Mouse (Mus musculus): ENCODE data around the gene Dcaf5. TPM values are rescaled to one million over a fixed set of nuclear protein-coding genes. Genes with fewer than 3 reads are reported as not detected.

Dcaf5 gene
- polyA plus RNA-seq, 1 experiment from 2014 or later, result 5.4 TPM

GRCm38 (mm10) chr12:80377604-80378003, 58.8 kb downstream of the Dcaf5 start:
- Histone ChIP-seq H3K9me3 (ENCODE audit: control insufficient read depth, low read length) (no peaks in the 10 kb centered on the region), H3K4me2 (replicated peaks; ENCODE audit: low read depth) (no peak overlapping the region), H3K4me1 (replicated peaks; ENCODE audit: control insufficient read depth, insufficient read depth) (no peaks in the 10 kb centered on the region), H3K27ac (replicated peaks) (no peak overlapping the region), H3K27me3 (ENCODE audit: control insufficient read depth, insufficient read depth, low read length) (no peaks in the 10 kb centered on the region), H3K9ac (ENCODE audit: low read length) (no peak overlapping the region), H3K36me3 (ENCODE audit: control insufficient read depth, insufficient read depth, low read length) (peaks cover 4% of the 10 kb centered on the region; the same call in 1 of the 2 replicates), H3K4me3 (ENCODE audit: low read depth, low read length) (no peak overlapping the region)
- no peak for DNase-seq (ENCODE audit: low spot score)
- TF ChIP-seq CTCF (IDR thresholded peaks at IDR 0.05; ENCODE audit: low read depth) (peak; percentile 86), EP300 (optimal IDR thresholded peaks at IDR 0.05) (no peak)
- WGBS, result 17% methylated on average over 1 of the region's 1 CpGs
- 0 out of 2 replicates have a peak, but pooled peaks have one; percentile 49 for ATAC-seq (ENCODE audit: low FRiP score, low TSS enrichment)

- TF ChIP-seq EP300 (optimal IDR thresholded peaks at IDR 0.05) (no peak), CTCF (IDR thresholded peaks at IDR 0.05; ENCODE audit: low read depth) (no peak)
- Histone ChIP-seq H3K27ac (replicated peaks) (no peak overlapping the region), H3K27me3 (ENCODE audit: control insufficient read depth, insufficient read depth, low read length) (no peaks in the 10 kb centered on the region), H3K9ac (ENCODE audit: low read length) (no peak overlapping the region), H3K36me3 (ENCODE audit: control insufficient read depth, insufficient read depth, low read length) (peaks cover 4% of the 10 kb centered on the region; the same call in 1 of the 2 replicates), H3K4me3 (ENCODE audit: low read depth, low read length) (no peak overlapping the region), H3K9me3 (ENCODE audit: control insufficient read depth, low read length) (no peaks in the 10 kb centered on the region), H3K4me1 (replicated peaks; ENCODE audit: control insufficient read depth, insufficient read depth) (no peaks in the 10 kb centered on the region), H3K4me2 (replicated peaks; ENCODE audit: low read depth) (no peak overlapping the region)
- 88% methylated on average over 4 of the region's 4 CpGs for WGBS
- no peak for ATAC-seq (ENCODE audit: low FRiP score, low TSS enrichment)
- no peak for DNase-seq (ENCODE audit: low spot score)
Observed at GRCm38 (mm10) chr12:80375721-80376120, 60.7 kb downstream of the Dcaf5 start.

- no peak overlapping the region for H3K4me2 ChIP-seq (replicated peaks; ENCODE audit: low read depth)
- no peak overlapping the region for H3K4me3 ChIP-seq (ENCODE audit: low read depth, low read length)
- ATAC-seq (ENCODE audit: low FRiP score, low TSS enrichment), result no peak
- no peaks in the 10 kb centered on the region for H3K27me3 ChIP-seq (ENCODE audit: control insufficient read depth, insufficient read depth, low read length)
- DNase-seq (ENCODE audit: low spot score), result no peak
- H3K9me3 ChIP-seq (ENCODE audit: control insufficient read depth, low read length), result no peaks in the 10 kb centered on the region
- peaks cover 4% of the 10 kb centered on the region; the same call in 1 of the 2 replicates for H3K36me3 ChIP-seq (ENCODE audit: control insufficient read depth, insufficient read depth, low read length)
- no peak overlapping the region for H3K27ac ChIP-seq (replicated peaks)
- no peaks in the 10 kb centered on the region for H3K4me1 ChIP-seq (replicated peaks; ENCODE audit: control insufficient read depth, insufficient read depth)
- H3K9ac ChIP-seq (ENCODE audit: low read length), result no peak overlapping the region
- TF ChIP-seq EP300 (optimal IDR thresholded peaks at IDR 0.05), result no peak
- WGBS, result 93% methylated on average over 2 of the region's 2 CpGs
Observed at GRCm38 (mm10) chr12:80374736-80375135, 61.7 kb downstream of the Dcaf5 start.

DNA sequence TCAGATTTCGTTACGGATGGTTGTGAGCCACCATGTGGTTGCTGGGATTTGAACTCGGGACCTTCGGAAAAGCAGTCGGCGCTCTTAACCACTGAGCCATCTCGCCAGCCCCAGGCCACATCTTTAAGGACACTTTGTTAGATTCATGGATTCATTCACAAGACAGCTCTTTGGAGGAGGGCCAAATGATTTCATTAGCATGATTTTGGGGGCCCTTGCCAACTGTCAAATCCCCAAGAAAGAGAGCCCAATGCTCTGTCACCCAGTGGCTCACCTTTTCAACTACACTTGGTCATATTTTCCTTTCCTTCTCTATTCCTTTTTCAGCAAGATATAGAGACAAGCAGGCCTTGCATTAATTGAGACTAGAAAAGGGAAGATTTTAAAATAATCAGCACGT, 63.5 kb downstream of the Dcaf5 start:
- Histone ChIP-seq H3K27ac (replicated peaks) (no peak overlapping the region), H3K27me3 (ENCODE audit: control insufficient read depth, insufficient read depth, low read length) (no peaks in the 10 kb centered on the region), H3K4me2 (replicated peaks; ENCODE audit: low read depth) (no peak overlapping the region), H3K9me3 (ENCODE audit: control insufficient read depth, low read length) (no peaks in the 10 kb centered on the region), H3K36me3 (ENCODE audit: control insufficient read depth, insufficient read depth, low read length) (peaks cover 4% of the 10 kb centered on the region; the same call in 1 of the 2 replicates), H3K4me3 (ENCODE audit: low read depth, low read length) (no peak overlapping the region), H3K9ac (ENCODE audit: low read length) (no peak overlapping the region), H3K4me1 (replicated peaks; ENCODE audit: control insufficient read depth, insufficient read depth) (no peaks in the 10 kb centered on the region)
- TF ChIP-seq CTCF (IDR thresholded peaks at IDR 0.05; ENCODE audit: low read depth), result no peak
- TF ChIP-seq EP300 (optimal IDR thresholded peaks at IDR 0.05), result no peak
- ATAC-seq (ENCODE audit: low FRiP score, low TSS enrichment), result no peak
- WGBS, result 84% methylated on average over 5 of the region's 8 CpGs
- DNase-seq (ENCODE audit: low spot score), result no peak

DNA sequence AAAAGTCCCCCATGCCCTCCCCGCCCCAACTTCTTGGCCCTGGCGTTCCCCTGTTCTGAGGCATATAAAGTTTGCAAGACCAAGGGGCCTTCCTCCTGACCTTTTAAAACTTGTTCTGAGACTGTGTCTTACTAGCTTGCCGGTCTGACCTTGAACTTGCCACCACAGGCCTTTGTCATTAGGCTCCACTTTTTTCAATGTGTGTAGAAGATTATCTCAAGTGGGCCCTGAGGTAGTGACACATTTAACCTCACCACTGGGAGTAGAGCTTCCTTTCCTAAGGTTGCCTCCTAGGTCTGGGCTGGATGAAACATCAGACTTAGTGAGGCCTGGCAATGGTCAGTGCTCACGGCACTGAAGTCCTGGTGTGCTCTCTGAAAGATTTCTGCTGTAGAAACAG, 69.2 kb downstream of the Dcaf5 start:
- WGBS, result 86% methylated on average over 4 of the region's 4 CpGs
- TF ChIP-seq CTCF (IDR thresholded peaks at IDR 0.05; ENCODE audit: low read depth) (no peak), EP300 (optimal IDR thresholded peaks at IDR 0.05) (no peak)
- H3K4me3 ChIP-seq (ENCODE audit: low read depth, low read length), result no peak overlapping the region
- peaks cover 3% of the 10 kb centered on the region; the same call in 1 of the 2 replicates for H3K36me3 ChIP-seq (ENCODE audit: control insufficient read depth, insufficient read depth, low read length)
- H3K4me2 ChIP-seq (replicated peaks; ENCODE audit: low read depth), result no peak overlapping the region
- no peak for DNase-seq (ENCODE audit: low spot score)
- peaks cover 8% of the 10 kb centered on the region; the same call in 1 of the 2 replicates for H3K4me1 ChIP-seq (replicated peaks; ENCODE audit: control insufficient read depth, insufficient read depth)
- no peak overlapping the region for H3K9ac ChIP-seq (ENCODE audit: low read length)
- no peaks in the 10 kb centered on the region for H3K9me3 ChIP-seq (ENCODE audit: control insufficient read depth, low read length)
- no peaks in the 10 kb centered on the region for H3K27me3 ChIP-seq (ENCODE audit: control insufficient read depth, insufficient read depth, low read length)
- ATAC-seq (ENCODE audit: low FRiP score, low TSS enrichment), result no peak
- H3K27ac ChIP-seq (replicated peaks), result no peak overlapping the region

DNA sequence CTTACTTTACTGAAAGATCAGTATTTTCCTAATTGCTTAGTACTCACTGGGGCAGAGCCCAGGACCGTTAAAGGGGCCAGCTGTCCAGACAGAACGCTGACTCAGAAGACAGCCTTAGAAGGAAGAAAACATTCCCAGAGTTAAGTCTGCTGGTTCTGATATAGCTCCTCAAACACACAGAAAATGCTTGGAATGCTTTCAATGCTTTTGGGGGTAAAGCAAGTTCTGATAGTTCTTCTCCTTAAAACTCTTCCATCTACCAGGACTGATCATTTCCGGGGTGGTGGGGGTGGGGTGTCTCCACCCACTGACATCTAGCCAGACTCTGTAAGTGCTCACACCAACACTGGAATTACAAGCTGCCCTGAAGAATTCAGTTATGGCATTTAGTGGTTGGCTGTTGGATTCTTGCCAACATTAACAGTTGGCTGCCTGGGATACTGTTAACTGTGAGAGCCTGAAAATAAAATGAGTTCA, 70.4 kb downstream of the Dcaf5 start:
- no peaks in the 10 kb centered on the region for H3K9me3 ChIP-seq (ENCODE audit: control insufficient read depth, low read length)
- ATAC-seq (ENCODE audit: low FRiP score, low TSS enrichment) (peak; percentile 71), DNase-seq (ENCODE audit: low spot score) (peak; percentile 54)
- no peak for TF ChIP-seq EP300 (optimal IDR thresholded peaks at IDR 0.05)
- no peak for TF ChIP-seq CTCF (IDR thresholded peaks at IDR 0.05; ENCODE audit: low read depth)
- 5% methylated on average over 3 of the region's 3 CpGs for WGBS
- H3K36me3 ChIP-seq (ENCODE audit: control insufficient read depth, insufficient read depth, low read length), result peaks cover 3% of the 10 kb centered on the region; the same call in 1 of the 2 replicates
- peaks cover 8% of the 10 kb centered on the region; the same call in 1 of the 2 replicates for H3K4me1 ChIP-seq (replicated peaks; ENCODE audit: control insufficient read depth, insufficient read depth)
- no peaks in the 10 kb centered on the region for H3K27me3 ChIP-seq (ENCODE audit: control insufficient read depth, insufficient read depth, low read length)
- H3K9ac ChIP-seq (ENCODE audit: low read length), result no peak overlapping the region
- peak overlapping the region; percentile 63 for H3K27ac ChIP-seq (replicated peaks)
- 0 out of 2 replicates have a peak overlapping the region, but pooled peaks have one; percentile 6 for H3K4me3 ChIP-seq (ENCODE audit: low read depth, low read length)
- peak overlapping the region; percentile 37 for H3K4me2 ChIP-seq (replicated peaks; ENCODE audit: low read depth)

Data from stomach, postnatal 0 days (tissue).